Mouse (Mus musculus) skeletal muscle tissue, adult 2 months (tissue): Measurements from ENCODE around the gene Rpl27a.

Source experiments
- DNase-seq: peaks from one replicate; pipeline ENCODE4 v3.0.0-alpha.2; 2012; ENCODE audit warnings: low read depth, low spot score

Rpl27a gene

GRCm38 (mm10) chr7:109563775-109564362 is 44.9 kb downstream of the Rpl27a start:
- DNase-seq: no peak

GRCm38 (mm10) chr7:109566327-109566726 is 47.4 kb downstream of the Rpl27a start:
- no peak for DNase-seq

- DNase-seq: no peak
Measured at GRCm38 (mm10) chr7:109566841-109567768, 48.2 kb downstream of the Rpl27a start.

- DNase-seq: no peak
Measured at GRCm38 (mm10) chr7:109568391-109568892, 49.5 kb downstream of the Rpl27a start.
